Mouse (Mus musculus): ENCODE measurements at regions not wholly inside any gene's neighbourhood (a gene's known extent, or its start where the extent isn't known, plus 50 kb on each side); places are given as distances from the start of the nearest gene placed in this dataset.

DNA sequence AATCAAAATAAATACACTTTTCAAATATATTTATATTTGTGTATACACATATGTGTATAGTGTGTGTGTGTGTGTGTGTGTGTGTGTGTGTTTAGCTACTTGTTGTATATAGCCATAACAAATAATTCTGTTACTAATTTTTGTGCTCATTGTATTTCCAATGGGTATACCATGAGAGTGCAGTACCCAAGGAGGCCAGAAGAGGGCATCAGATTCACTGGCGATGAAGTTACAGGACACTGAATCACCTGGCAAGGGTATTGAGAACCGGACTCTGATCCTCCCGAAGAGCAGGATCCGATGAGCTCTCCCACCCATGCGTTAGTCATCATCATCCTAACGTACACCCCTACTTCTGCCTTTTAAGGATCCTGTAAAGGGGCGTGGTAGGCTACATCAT lies 249.3 kb upstream of the Rpl38 start:
- DNase-seq: no peak

DNA sequence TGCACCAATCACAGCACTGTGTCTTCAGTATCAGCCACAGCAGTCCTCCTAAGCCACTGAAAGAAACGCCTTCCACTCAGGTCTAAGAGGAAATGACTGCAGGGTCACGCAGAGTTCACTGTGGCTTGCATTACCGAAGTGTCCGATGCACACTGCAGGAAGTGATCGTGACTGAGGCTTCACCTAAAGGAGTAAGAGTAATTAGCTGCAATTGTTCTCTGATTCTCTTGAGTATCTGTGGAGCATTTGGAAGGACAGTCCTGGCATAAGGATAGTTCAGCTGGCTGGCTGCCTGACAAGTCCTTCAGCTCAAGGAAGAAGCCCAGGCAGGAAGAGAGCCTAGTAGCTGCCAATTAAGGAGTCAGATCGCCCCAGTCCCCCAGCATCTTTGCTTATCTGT lies 252.2 kb upstream of the Rpl38 start:
- no peak for DNase-seq

DNA sequence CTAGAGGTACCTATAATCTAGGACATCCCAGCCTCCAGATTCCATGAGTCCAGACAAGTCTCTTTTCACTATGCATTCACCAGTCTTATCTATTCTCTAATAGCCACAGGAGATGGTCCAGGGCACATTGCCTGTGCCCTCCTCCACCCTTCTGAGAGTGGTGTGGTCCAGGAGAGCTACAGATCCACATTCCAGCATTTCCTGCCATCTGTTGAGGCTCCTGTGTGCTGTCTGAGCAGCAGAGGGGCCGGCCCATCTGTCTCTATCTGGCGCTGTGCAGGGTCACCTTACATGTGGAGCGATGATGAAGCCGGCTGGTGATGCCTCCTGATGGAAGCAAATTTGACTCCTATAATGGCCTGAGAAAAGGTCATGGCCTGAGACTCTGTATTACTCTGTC lies 263.9 kb upstream of the Rpl38 start:
- no peak for DNase-seq

DNA sequence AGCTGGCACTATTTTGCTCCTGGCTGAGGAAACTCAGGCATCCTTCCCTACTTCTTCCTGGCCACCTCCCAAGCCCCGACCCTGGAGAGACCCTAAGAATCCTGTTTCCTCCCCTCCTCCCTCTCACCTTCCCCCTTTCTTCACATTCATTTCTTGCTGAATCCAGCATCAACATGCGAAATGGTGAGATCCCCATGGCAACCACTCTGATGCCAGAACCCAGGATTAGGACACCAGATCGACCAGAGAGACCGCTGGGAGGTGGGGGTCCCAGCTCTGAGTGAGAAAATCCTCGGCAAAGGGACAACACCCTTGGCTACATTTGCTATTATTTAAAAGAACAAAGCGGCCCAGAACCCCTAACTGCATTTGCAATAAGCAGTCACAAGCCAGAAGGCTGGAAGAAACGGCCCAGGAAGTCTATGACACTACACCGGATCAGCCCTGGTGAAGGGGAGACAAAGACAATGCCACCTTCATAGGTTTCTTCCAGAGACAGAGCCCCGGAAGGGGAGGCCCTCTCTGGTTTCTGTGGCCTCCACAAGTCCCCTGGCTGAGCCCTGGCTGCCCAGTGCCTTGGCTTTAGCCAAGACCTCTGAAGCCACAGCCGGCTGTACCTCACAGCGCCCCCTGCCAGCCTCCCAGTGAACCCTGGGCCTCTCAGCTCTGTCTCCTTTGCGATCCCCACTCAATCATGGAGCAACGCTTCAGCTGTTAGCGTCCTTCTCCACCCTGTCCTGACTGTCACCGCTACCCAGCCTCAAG lies 265.6 kb upstream of the Rpl38 start:
- DNase-seq: no peak

DNA sequence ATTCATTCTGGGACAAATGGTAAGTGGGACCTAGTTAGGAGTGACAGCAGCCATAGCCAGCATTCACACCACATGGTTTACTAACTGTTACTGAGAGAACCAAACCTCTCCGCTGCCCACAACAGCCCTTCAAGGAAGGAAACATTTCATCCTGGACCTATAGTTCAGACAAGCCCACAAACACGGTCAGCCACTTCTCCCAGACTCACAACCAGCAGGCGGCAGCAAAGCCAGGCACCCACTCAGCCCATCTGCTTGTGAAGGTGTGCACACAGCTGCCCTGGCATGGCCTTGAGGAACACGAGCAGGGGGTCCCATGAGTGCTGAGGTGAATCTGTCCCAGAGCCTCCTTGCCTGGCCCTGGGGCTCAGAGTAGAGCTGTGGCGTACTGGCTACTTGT lies 267.6 kb upstream of the Rpl38 start:
- DNase-seq: no peak

DNA sequence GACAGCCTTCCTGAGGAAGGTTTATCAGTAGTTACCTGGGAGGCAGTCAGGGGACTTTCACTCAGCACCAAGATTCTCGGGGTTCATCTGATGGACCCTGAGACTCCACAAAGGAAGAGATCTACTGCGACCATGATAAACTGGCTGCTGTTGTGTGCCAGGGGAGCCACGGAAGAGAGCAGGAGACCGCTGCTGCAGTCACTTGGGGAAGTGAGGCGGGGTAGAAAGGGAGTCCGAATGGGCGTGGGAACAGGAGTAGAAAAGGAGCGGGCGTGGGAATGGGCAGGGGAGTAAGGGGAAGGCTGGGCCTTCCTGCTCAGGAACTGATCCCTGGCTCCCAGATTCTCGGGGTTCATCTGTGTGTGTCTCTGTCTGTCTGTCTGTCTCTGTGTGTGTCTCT lies 276.2 kb upstream of the Rpl38 start:
- no peak for DNase-seq

DNA sequence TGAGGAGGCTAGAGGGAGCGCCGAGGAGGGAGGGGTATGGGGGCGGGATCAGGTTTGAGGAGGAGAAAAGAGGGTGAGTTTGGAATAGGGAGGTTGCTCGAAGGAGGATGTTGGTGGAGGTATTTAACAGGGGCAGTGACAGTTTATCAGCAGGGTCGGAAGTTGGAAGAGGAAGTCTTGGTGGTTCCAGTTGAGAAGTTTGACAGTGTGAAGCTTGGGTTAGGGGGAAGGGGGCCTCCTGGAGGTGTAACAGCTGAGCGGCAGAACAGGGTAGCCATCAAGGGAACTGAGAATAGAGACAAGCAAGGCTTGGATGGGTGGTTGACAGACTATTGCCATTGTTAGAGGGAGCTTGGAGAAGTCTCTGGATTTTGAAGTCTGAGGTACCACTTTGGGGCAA lies 276.8 kb upstream of the Rpl38 start:
- no peak for DNase-seq

DNA sequence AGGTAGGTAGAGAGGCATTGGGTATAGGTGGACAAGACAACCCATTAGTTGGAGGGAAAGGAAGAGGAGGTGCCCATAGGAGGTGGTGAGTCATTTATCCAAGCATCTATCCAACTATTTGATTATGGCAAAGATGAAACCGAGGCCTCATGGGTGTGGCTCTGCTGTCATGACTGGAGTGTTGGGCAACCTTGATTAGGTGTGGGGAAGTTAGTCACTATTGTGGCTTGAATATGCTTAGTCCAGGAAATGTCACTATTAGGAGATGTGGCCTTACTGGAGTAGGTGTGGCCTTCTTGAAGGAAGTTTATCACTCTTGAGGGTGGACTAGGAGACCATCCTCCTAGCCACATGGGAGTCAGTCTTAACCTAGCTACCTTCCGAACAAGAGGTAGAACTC lies 281.2 kb upstream of the Rpl38 start:
- no peak for DNase-seq

DNA sequence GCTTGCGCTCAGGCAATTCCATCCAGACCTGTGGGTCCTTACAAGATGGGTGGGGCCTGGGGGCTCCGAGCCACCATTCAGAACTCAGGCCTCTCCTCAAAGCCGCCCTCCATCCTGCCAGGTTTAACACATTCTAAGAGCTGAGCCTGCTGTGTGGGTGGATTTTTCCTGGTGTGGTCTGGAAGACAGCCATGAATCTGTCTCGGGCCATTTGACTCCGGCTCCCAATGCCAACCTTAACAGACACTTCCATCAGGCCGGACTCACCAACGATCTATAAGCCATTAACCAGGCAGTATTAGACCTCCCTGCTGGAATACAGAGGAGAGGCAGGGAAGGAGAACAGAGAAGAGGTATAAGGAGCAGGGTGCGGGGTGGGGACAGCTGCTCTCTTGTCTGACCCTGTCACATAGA lies 288.9 kb upstream of the Rpl38 start:
- DNase-seq: peak; percentile 39

DNA sequence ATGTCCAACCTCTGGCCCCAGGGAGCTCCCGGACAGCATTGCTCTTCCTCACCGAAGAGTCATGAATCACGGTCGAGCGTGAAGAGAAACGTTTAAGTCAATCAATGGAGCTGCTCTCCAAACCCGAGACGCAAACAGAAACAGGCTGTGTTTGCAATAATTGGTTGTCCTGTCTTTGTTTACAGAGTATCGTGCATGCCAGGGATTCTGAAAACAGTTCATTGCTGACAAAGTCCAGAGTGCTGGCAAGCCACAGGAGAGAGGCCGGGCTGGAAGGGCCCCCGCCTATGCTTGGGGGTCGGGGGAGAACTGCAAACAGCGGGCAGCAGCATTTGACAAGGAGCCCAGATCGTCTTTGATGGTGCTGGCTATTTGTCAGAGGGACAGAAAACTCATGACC lies 292.4 kb upstream of the Rpl38 start:
- DNase-seq: no peak

DNA sequence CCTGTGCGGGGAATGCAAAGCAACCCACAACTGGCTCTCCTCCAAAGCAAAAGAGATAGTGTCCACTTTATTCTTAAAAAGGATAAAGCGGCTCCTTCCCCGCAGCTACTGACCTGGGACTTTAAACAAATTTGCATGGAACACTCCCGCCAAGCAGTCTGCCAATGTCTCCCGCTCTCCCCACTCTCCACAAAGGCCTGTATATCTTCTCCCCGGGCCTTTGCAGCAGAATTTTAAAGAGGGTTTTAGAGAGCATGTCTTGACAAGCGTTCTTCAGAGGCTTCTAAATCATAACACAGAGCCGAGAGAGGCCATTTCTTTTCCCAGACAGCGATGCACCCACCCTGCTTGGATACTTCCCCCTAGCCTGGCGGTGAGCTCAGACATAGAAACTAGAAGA lies 297.6 kb upstream of the Rpl38 start:
- DNase-seq: no peak

DNA sequence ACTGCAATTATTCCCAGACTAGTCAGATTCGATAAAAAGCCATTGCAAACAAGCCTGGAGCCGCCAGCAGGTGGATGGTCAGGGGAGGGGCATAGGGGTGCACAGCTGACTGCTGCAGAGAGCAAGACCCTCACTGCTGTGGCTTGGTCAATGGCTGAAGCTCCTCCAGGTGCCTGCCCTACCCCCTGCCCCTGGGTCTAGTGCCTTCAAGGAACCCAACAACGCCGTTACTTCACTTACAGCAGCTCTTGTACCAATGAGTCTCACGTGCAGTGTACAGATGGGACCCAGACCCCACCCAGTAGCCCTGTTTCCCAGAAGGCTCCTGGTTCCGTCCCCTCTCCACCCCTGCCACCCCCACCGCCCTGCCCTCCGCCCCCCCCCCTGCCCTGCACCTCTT lies 300.5 kb upstream of the Rpl38 start:
- DNase-seq: no peak

DNA sequence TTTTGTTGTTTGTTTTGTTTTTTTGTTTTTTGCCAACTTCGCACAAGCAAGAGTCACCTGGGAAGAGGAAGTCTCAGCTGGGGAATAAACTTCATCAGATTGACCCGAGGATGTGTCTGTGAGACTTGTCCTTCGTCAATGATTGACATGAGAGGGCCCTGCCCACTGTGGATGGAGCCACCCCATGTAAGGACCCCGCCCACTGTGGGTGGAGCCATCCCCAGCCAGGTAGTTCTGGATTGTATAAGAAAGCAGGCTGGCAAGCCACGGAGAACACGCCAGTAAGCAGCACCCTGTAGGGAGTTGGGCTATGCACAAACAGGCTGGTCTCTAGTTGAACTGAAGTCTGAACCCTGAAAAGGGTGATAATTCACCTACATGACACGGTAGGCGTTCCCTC lies 294.1 kb upstream of the Sdk2 start:
- peak; percentile 60 for DNase-seq

DNA sequence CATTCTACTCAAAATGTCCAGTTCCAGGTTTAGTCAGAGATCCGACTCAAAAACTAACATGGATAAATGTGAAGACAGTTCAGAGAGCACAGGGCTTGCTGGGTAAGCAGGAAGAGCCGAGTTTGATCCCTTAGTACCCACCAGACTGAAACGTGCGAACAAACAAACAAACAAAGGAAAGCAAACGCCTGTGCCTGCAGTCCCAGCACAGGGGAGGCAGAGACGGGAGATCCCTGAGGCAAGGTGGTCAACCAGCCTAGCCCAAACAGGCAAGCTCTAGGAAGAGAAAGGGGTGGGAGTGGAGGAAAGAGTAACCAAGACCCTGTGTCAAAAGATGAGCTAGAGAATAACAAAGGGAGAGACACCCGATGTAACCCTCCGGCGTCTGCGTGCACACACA lies 293.5 kb upstream of the Sdk2 start:
- DNase-seq: no peak

DNA sequence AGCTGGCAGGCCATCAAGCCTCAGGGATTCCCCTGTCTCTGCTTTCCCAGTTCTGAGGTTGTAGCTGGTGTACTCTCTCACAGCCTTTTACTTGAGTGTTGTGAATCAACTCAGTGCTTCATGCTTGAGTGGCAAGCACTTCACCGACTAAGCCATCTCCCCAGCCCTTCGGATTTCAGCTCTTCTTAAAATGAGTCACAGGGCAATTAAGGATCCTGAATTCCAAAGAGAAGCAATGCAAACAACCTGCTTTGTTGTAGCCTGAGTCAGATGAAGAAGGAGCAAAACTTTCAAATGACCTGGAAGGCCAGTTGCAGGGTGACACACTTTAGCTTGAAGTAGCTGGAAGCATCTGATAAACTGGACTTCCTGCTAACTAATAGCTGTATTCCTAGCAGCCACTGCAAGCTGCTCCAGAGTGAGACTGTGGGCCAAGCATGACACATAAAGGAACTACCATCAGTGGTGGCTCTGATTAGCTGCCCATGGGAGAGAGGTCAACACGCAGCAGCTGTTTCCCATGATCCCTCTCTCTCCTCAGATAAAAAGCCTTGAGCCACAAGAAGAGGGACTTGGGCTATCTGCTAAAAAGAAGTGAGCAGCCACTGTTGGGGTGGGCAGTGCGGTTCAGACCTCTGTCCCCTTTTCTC lies 285.4 kb upstream of the Sdk2 start:
- no peak for DNase-seq

DNA sequence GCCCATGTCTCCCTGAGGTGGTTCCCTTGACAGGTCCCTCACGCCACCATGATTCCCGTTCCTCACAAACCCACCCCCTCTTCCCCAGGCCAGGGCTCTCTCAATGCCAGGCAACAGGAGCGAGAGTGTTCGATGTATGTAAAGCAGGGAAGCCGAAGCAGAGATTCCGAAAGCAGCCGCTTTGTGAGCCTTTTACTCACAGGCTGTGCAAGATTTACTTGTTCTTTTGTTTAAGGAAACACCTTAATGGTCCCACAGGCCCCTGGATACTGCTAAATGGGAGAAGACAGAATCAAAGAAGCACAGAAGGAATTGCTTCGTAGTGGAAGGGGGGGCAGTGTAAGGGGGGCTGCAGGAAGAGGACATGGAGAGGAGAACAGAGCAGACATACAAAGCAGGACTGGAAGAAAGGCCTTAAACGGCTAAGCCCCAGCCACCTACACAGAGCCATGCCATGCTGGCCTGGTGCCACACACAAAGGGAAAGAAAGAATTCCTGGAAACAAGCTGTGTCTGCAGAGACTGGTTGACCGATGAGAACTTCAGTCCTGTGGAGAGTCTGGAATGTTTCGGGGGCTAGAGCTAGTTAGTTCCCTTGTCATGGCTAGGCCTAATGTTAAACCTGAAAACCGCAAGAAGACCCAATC lies 270.1 kb upstream of the Sdk2 start:
- DNase-seq: no peak

DNA sequence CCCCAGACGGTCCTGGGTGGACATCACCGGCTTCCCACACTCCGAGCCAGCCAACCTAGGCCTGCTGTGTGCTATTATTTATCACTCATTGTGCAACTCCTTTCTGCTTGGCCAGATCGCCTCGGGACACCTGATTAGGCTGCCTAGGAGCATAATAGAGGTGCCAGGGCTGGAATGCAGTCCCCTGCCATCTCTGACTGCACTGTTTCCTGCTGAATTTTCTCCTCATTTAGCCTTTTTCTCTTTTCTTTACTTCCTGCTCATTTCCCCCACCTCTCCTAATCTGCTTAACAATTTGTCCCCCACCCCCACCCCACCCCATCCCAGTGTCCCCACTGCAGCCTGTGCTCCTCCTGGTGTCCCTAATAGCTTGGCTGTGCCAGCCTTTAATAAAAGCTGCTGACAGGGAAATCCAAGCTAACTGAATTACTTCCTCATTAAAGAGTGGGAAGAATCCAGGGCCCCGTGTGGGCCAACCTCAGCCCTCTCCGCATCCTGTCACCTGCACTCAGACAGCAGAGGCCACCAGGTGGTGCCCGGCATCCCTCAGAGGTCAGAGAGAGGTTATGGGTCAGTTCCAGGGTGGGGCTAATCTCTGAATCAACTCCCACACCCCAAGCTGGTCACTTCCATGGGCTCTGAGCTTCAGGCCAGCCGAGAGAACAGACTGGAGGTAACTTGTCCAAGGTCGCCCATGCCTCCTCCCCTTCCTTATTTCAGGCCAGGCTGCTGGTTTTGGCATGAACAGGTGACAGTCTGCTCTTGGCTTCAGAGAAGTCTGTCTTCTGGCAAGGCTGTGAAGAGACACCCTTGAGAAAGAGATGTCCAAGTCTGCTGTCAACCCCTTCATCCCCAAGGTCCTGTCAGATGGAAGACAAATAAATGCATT lies 269.3 kb upstream of the Sdk2 start:
- no peak for DNase-seq

DNA sequence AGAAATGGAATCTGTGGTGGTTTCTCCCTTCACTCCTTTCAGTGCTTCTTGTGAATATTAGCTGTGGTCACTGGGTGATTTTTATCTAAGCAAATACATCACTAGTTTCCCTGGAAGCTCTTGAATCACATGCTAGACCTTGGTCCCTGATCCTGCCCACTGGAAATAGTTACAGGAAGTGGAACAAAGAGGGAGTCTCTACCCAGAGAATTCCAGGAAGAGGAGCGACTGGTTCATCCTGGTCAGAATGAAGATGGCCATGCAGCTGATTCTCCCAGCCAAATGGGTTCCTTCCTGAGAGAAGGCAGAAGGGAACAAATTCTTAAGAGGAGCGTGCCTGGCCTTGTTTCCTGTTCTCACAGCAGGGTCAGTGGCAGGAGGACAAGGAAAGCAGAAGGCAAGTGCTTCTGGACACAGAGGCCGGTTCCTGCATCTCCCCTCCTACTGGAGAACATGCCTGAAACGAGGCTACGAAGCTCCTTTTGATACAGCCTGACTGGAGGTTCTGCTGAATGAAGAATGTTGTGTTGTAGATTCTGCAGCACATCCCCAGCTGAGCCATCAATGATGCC lies 264.8 kb upstream of the Sdk2 start:
- DNase-seq: no peak

DNA sequence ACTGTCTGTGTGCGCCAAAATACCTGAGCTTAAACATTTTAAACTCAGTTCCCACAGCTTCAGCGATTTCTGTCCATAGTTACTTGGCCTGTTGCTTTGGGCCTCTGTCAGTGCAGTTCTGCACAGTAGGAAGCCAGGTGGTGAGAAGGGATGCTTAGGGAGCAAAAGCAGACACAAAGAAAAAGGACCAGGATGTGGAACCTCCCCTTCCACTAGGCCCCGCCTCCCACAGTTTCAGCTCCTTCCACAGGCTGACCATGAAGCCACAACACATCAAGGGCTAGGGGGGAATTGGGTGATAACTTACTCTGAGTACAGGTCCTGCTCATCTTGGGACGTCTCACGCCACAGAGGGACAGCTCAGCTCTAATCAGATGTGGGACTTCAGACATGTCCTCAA lies 263.5 kb upstream of the Sdk2 start:
- DNase-seq: no peak

DNA sequence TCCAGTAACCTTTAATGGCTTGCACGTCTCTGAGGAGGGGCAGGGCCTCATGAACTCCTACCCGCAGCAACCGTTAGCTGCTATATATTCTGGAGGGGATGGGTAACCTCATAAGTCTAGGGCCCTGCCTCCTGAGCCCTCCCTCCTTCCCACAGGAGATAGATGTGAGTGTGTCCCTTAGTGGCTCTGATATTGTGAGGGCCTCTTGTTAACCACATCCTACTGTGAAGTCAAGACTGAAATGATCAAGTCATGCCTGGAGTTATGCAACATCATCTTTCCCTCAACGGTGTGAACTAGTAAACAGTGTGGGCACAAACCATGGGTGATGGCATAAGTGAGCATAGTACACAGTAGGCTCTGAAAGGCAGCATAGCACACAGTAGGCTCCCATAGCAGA lies 255.8 kb upstream of the Sdk2 start:
- DNase-seq: no peak

DNA sequence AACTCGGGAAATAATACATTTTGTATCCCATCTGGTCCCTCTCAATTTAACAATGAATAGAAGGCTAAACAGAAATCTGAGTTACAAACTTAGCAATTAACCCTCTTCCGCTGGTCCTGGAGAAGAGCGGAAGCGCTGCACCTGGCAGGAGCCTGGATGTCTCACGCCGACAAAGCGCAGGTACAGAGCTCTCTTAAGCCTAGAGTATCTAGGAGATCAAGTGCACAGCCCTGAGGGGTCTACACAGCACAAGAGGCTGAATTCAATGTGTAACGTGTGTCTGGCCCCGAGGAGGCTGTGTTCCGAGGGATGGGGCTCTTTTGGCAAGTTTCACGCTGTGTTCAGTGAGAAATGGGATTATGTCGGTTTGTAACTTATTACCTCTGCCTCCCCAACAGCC lies 255.1 kb upstream of the Sdk2 start:
- DNase-seq: no peak

DNA sequence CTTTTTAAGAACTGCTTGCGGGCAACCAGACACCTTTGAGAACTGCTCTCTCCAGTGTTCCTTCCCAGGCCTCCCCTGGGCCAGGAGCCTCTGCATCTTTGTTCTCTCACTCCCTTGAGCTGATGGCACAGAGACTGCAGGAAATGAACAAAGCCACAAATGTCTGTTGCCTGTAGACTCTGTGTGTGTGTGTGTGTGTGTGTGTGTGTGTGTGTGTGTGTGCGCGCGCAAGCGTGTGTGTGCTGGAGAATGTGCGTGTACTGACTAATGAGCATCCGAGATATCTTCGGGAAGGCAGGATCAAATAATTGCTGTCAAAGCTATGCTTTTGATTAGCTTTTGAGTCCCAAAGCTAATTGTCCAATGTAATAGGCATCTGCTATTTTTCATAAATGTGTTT lies 254.7 kb upstream of the Sdk2 start:
- no peak for DNase-seq

DNA sequence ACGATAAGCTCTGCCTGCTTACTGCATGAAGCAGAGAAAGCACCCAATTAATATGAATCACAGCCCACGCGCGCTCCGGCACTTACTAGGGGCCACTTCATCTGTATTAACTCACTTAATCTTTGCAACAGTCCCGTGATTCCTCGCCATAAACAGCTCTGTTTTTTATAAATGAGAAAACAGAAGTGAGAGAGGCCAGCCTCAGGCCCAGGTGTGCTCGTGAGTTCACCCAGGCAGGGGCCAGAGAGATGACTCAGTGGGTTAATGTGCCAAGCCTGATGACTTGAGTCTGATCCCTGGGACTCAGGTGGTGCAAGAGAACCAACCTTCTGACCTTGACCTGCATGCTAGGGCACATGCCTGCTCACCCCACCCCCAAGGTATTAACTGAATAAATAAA lies 248.4 kb upstream of the Sdk2 start:
- DNase-seq: no peak
